Mouse (Mus musculus) erythroblast, embryonic 14.5 days (primary cell): ENCODE measurements around the gene Thsd4. TPM values are rescaled to one million over a fixed set of nuclear protein-coding genes. Genes with fewer than 3 reads are reported as not detected.

Experiments
- H3K27me3 ChIP-seq: 2 replicates; pipeline ENCODE4 v1.6.1; 2012; ENCODE audit warnings: inconsistent platforms; ENCODE audit not compliant: control insufficient read depth
- H3K36me3 ChIP-seq: 2 replicates; pipeline ENCODE4 v1.6.1; 2012; ENCODE audit warnings: mild to moderate bottlenecking, inconsistent platforms; ENCODE audit not compliant: control insufficient read depth
- H3K4me1 ChIP-seq: 2 replicates; pipeline ENCODE4 v1.6.1; 2012; ENCODE audit warnings: inconsistent platforms; ENCODE audit not compliant: control insufficient read depth
- H3K4me3 ChIP-seq: replicated peaks from 2 replicates; pipeline ENCODE3; 2012; ENCODE audit warnings: moderate library complexity, mild to moderate bottlenecking, inconsistent platforms
- H3K9me3 ChIP-seq: 2 replicates; pipeline ENCODE4 v1.6.1; 2012; ENCODE audit warnings: low read length, inconsistent platforms, mixed read lengths; ENCODE audit not compliant: control insufficient read depth
- GATA1 ChIP-seq: IDR thresholded peaks from 2 replicates; pipeline ENCODE4 v1.6.1; 2012; ENCODE audit warnings: low read length, inconsistent platforms, mixed read lengths
- TAL1 ChIP-seq: IDR thresholded peaks from 3 replicates; pipeline ENCODE4 v1.6.1; 2012; ENCODE audit warnings: low read length, inconsistent platforms, mixed read lengths
- polyA plus RNA-seq: library from polyadenylated mRNA; stranded (reverse); fragments of >175 nt; gene quantifications from 2 replicates; pipeline ENCODE4 v1.2.3, GENCODE M21; 2012

Gene Thsd4
- polyA plus RNA-seq, 1 experiment, result 0.01 TPM

- Histone ChIP-seq H3K4me1 (no peaks in the 10 kb centered on the region), H3K9me3 (no peaks in the 10 kb centered on the region), H3K4me3 (no peak overlapping the region), H3K36me3 (no peaks in the 10 kb centered on the region), H3K27me3 (no peaks in the 10 kb centered on the region)
- TF ChIP-seq TAL1, result no peak
- TF ChIP-seq GATA1, result no peak
These were observed 80.5 kb downstream of the Thsd4 start for GRCm38 (mm10) chr9:60441274-60441902.

GRCm38 (mm10) chr9:60440506-60440905 lies 81.3 kb downstream of the Thsd4 start:
- Histone ChIP-seq H3K9me3 (no peaks in the 10 kb centered on the region), H3K27me3 (no peaks in the 10 kb centered on the region), H3K36me3 (no peaks in the 10 kb centered on the region), H3K4me3 (no peak overlapping the region), H3K4me1 (no peaks in the 10 kb centered on the region)
- TF ChIP-seq GATA1, result no peak
- no peak for TF ChIP-seq TAL1

- no peaks in the 10 kb centered on the region for H3K27me3 ChIP-seq
These were observed 85.6 kb downstream of the Thsd4 start for GRCm38 (mm10) chr9:60436246-60436645.

GRCm38 (mm10) chr9:60434093-60434492 lies 87.8 kb downstream of the Thsd4 start:
- TF ChIP-seq GATA1 (no peak), TAL1 (no peak)
- Histone ChIP-seq H3K4me3 (no peak overlapping the region), H3K27me3 (no peaks in the 10 kb centered on the region)

More at GRCm38 (mm10) chr9:60436246-60436645, 85.6 kb downstream of the Thsd4 start:
- no peaks in the 10 kb centered on the region for H3K4me1 ChIP-seq
- H3K4me3 ChIP-seq, result no peak overlapping the region
- TF ChIP-seq TAL1 (no peak), GATA1 (no peak)
- H3K36me3 ChIP-seq, result no peaks in the 10 kb centered on the region
- H3K9me3 ChIP-seq, result no peaks in the 10 kb centered on the region

GRCm38 (mm10) chr9:60431924-60432323 lies 89.9 kb downstream of the Thsd4 start:
- Histone ChIP-seq H3K27me3 (no peaks in the 10 kb centered on the region), H3K9me3 (no peaks in the 10 kb centered on the region)
- no peak for TF ChIP-seq GATA1
- no peak for TF ChIP-seq TAL1

More at GRCm38 (mm10) chr9:60434093-60434492, 87.8 kb downstream of the Thsd4 start:
- Histone ChIP-seq H3K9me3 (no peaks in the 10 kb centered on the region), H3K4me1 (no peaks in the 10 kb centered on the region), H3K36me3 (no peaks in the 10 kb centered on the region)

GRCm38 (mm10) chr9:60430017-60430416 lies 91.8 kb downstream of the Thsd4 start:
- Histone ChIP-seq H3K4me3 (no peak overlapping the region), H3K4me1 (no peaks in the 10 kb centered on the region), H3K9me3 (no peaks in the 10 kb centered on the region), H3K36me3 (no peaks in the 10 kb centered on the region), H3K27me3 (no peaks in the 10 kb centered on the region)
- TF ChIP-seq TAL1 (no peak), GATA1 (no peak)

More at GRCm38 (mm10) chr9:60431924-60432323, 89.9 kb downstream of the Thsd4 start:
- H3K4me1 ChIP-seq, result no peaks in the 10 kb centered on the region
- no peaks in the 10 kb centered on the region for H3K36me3 ChIP-seq
- H3K4me3 ChIP-seq, result no peak overlapping the region

- Histone ChIP-seq H3K36me3 (no peaks in the 10 kb centered on the region), H3K4me3 (no peak overlapping the region), H3K9me3 (no peaks in the 10 kb centered on the region), H3K27me3 (no peaks in the 10 kb centered on the region), H3K4me1 (no peaks in the 10 kb centered on the region)
- TF ChIP-seq GATA1 (no peak), TAL1 (no peak)
These were observed 107.6 kb downstream of the Thsd4 start for GRCm38 (mm10) chr9:60414076-60414755.

GRCm38 (mm10) chr9:60410872-60411635 lies 110.8 kb downstream of the Thsd4 start:
- TF ChIP-seq TAL1 (no peak), GATA1 (no peak)
- Histone ChIP-seq H3K4me3 (no peak overlapping the region), H3K4me1 (no peaks in the 10 kb centered on the region), H3K36me3 (no peaks in the 10 kb centered on the region), H3K27me3 (no peaks in the 10 kb centered on the region), H3K9me3 (no peaks in the 10 kb centered on the region)

GRCm38 (mm10) chr9:60407374-60407773 lies 114.5 kb downstream of the Thsd4 start:
- TF ChIP-seq GATA1, result no peak
- no peak for TF ChIP-seq TAL1
- H3K4me1 ChIP-seq, result no peaks in the 10 kb centered on the region
- no peaks in the 10 kb centered on the region for H3K36me3 ChIP-seq
- no peaks in the 10 kb centered on the region for H3K9me3 ChIP-seq
- H3K27me3 ChIP-seq, result no peaks in the 10 kb centered on the region
- no peak overlapping the region for H3K4me3 ChIP-seq
